Mouse (Mus musculus) heart, postnatal 0 days (tissue): ENCODE results near the gene Nrxn2.

Experiments
- CTCF ChIP-seq: IDR thresholded peaks from 2 replicates; pipeline ENCODE4 v1.5.1; 2016; ENCODE audit warnings: antibody characterized with exemption, control low read depth, low read depth
- EP300 ChIP-seq: IDR thresholded peaks from 2 replicates; pipeline ENCODE4 v1.6.1; 2016; ENCODE audit warnings: antibody characterized with exemption, low read depth

DNA sequence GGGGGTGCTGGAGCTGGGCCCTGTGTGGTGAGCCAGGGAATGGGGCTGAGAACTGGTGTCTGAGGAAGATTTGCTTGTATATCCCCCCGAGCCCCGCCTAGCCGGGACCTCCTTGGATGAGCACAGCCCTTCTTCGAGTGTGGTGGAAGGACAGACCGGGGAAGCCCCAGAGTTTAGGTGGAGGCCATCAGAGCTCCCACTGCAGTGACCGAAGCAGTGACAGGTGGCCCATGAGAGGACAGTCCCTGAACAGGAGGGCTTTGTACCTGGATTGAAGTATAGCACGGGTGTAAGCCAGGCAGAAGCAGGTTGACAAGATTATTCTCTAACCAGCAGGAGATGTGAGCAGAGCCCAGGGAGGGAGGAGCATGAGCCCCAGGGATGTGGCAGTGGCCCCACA, 31.3 kb downstream of the Nrxn2 start:
- TF ChIP-seq EP300: no peak
- no peak for TF ChIP-seq CTCF
